Mouse (Mus musculus) liver, embryonic 14.5 days (tissue): ENCODE results near the gene Zdhhc1.

Source experiments
- CTCF ChIP-seq: IDR thresholded peaks from 2 replicates; pipeline ENCODE4 v1.5.1; 2016; ENCODE audit warnings: antibody characterized with exemption, low read depth, control low read depth
- EP300 ChIP-seq: IDR thresholded peaks from 2 replicates; pipeline ENCODE4 v1.6.1; 2016; ENCODE audit warnings: antibody characterized with exemption, low read depth

- TF ChIP-seq CTCF: no peak
- no peak for TF ChIP-seq EP300
Measured at GRCm38 (mm10) chr8:105519591-105519990, 22.9 kb upstream of the Zdhhc1 start.
